Mouse (Mus musculus) liver, embryonic 11.5 days (tissue): ENCODE results near the gene Csf3. TPM values are rescaled to one million over a fixed set of nuclear protein-coding genes. Genes with fewer than 3 reads are reported as not detected.
"Not testable (repeated sequence)": the region's sequence is repeated elsewhere in the genome, so short reads cannot be mapped to it uniquely, and the experiment has no call there.

Experiments used
- ATAC-seq: fragments of 200-750 bp; cut with Nextera tagmentation; replicated peaks from 2 replicates; pipeline ENCODE4 v1.8.0; 2017; ENCODE audit warnings: moderate number of reproducible peaks, mild to moderate bottlenecking, moderate TSS enrichment, moderate library complexity; ENCODE audit not compliant: low FRiP score
- DNase-seq: peaks from one replicate; pipeline ENCODE4 v3.0.0-alpha.2; 2017; ENCODE audit warnings: low spot score
- H3K27ac ChIP-seq: fragments of 300-500 bp; sonication (generic); 2 replicates; pipeline ENCODE4 v1.5.1; 2014; ENCODE audit warnings: mild to moderate bottlenecking, low read depth, low read length, control low read depth
- H3K27me3 ChIP-seq: fragments of 300-500 bp; sonication (generic); replicated peaks from 2 replicates; pipeline ENCODE4 v1.6.1; 2014; ENCODE audit warnings: low read length, mixed read lengths; ENCODE audit not compliant: control insufficient read depth, insufficient read depth
- H3K36me3 ChIP-seq: fragments of 300-500 bp; sonication (generic); 2 replicates; pipeline ENCODE4 v1.6.1; 2014; ENCODE audit warnings: mild to moderate bottlenecking, low read length, moderate library complexity, mixed read lengths; ENCODE audit not compliant: control insufficient read depth, insufficient read depth
- H3K4me1 ChIP-seq: fragments of 300-500 bp; sonication (generic); replicated peaks from 2 replicates; pipeline ENCODE4 v1.6.1; 2014; ENCODE audit warnings: low read length, mixed read lengths; ENCODE audit not compliant: control insufficient read depth, insufficient read depth
- H3K4me2 ChIP-seq: fragments of 300-500 bp; sonication (generic); 2 replicates; pipeline ENCODE4 v1.6.1; 2014; ENCODE audit warnings: mild to moderate bottlenecking, control low read depth, moderate library complexity
- H3K4me3 ChIP-seq: fragments of 300-500 bp; sonication (generic); 2 replicates; pipeline ENCODE4 v1.5.1; 2014; ENCODE audit warnings: low read depth, low read length, control low read depth
- H3K9ac ChIP-seq: fragments of 300-500 bp; sonication (generic); 2 replicates; pipeline ENCODE4 v1.6.1; 2014; ENCODE audit warnings: low read depth, low read length, control low read depth
- H3K9me3 ChIP-seq: fragments of 300-500 bp; sonication (generic); 2 replicates; pipeline ENCODE4 v1.6.1; 2016; ENCODE audit warnings: low read length, inconsistent platforms, mixed read lengths; ENCODE audit not compliant: control insufficient read depth
- WGBS: fragments of 180-500 bp; shearing (Covaris S2); extraction: QIAGEN DNeasy Blood & Tissue Kit; methylation state at CpG from one replicate; pipeline ENCODE4 v1.1.7; 2014; 5-methylcytosine and 5-hydroxymethylcytosine counted together
- polyA plus RNA-seq: library from polyadenylated mRNA; unstranded; fragments of >200 nt; fragmentation: Nextera tagmentation; extraction: Ambion mirVana; gene quantifications from 2 replicates; pipeline ENCODE4 v1.2.1, GENCODE M21; 2014

Gene Csf3
- polyA plus RNA-seq, 1 experiment from 2014 or later = not detected

- DNase-seq (peak; percentile 82), ATAC-seq (peak; percentile 95)
- no peaks in the 10 kb centered on the region; the same call in 1 of the 2 replicates for H3K9me3 ChIP-seq
- no peaks in the 10 kb centered on the region; the same call in 1 of the 2 replicates for H3K27me3 ChIP-seq
- peaks cover 2% of the 10 kb centered on the region; the same call in 1 of the 2 replicates for H3K36me3 ChIP-seq
- H3K4me3 ChIP-seq = peak within 1 kb of the TSS; percentile 66
- H3K4me2 ChIP-seq = peak within 1 kb of the TSS; percentile 82
- under 1% methylated on average over 16 of the region's 16 CpGs for WGBS
- 0 out of 2 replicates have a peak, but pooled peaks cover 2% of the 10 kb centered on the region for H3K4me1 ChIP-seq
- peak within 1 kb of the TSS; percentile 63 for H3K9ac ChIP-seq
- H3K27ac ChIP-seq = 0 out of 2 replicates have a peak within 1 kb of the TSS, but pooled peaks have one; percentile 19
Measured at GRCm38 (mm10) chr11:98729119-98729588, 28.1 kb downstream of the Csf3 start, which contains the start of gene Med24. Gene Med24, minus strand, starts transcription at chr11:98729435.

DNA sequence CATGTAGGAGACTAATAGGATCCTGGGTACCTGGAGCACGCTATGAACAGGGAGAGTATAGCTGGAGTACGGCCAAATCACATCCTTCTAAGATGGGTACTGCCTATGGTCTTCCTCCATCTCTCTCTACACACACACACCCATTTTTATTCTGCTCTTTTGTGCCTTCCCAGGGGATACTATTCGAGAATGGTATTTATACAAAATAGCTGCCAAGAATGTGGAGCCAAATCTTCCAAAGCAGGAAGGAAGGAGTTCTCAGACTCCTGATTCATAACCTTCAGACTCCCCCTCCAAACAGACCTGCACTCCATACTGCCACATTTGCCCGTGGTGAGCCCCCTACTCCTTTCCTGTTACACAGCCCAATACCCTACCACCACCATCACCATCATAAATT, 29.7 kb downstream of the Csf3 start:
- WGBS = 71% methylated on average over 4 of the region's 4 CpGs
- Histone ChIP-seq H3K9me3 (no peaks in the 10 kb centered on the region; the same call in 1 of the 2 replicates), H3K4me3 (no peak overlapping the region), H3K36me3 (peaks cover 2% of the 10 kb centered on the region; the same call in 1 of the 2 replicates), H3K27me3 (no peaks in the 10 kb centered on the region; the same call in 1 of the 2 replicates), H3K9ac (no peak overlapping the region), H3K4me1 (0 out of 2 replicates have a peak, but pooled peaks cover 2% of the 10 kb centered on the region), H3K4me2 (no peak overlapping the region), H3K27ac (no peak overlapping the region)
- ATAC-seq (no peak), DNase-seq (no peak)

DNA sequence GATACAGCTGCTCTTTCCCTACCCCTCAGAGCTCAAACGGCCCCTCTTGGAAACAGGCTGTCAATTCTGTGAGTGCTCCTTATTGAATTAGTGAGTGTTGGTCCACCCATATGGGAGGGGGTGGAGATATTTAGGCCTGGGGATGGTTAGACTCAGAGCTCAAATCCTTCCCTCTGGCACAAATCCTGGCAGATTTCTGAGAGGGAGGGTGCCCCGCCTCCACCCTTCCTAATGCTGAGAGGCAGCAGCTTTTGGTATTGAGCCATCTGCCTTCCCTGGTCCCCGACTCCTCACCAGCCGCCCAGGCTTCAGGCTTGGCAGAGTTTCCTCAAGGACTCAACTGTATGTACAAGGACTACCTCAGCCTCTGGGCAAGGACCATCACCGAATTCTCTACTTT, 30.1 kb downstream of the Csf3 start:
- WGBS = 61% methylated on average over 5 of the region's 5 CpGs
- no peak for DNase-seq

DNA sequence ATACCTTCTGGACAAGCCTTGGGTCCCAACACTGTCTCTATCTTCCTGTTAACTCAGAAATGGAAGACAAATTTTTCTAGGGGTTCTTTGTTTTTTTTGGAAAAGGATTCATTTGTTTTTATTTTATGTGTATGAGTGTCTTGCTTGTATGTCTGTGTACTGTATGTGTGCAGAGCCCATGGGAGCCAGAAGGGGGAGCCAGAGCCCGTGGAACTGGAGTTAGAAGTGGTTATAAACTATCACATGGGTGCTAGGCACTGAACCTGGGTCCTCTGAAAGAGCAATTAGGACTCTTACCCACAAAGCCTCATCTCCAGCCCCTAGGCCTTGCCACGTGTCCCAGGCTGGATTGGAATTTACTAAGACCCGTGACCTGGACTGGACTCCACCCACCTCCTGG, 33.0 kb downstream of the Csf3 start:
- Histone ChIP-seq H3K27me3 (no peaks in the 10 kb centered on the region; the same call in 1 of the 2 replicates), H3K4me2 (no peak overlapping the region), H3K9ac (no peak overlapping the region), H3K27ac (no peak overlapping the region), H3K36me3 (no peaks in the 10 kb centered on the region), H3K4me1 (peaks cover 10% of the 10 kb centered on the region), H3K9me3 (no peaks in the 10 kb centered on the region; the same call in 1 of the 2 replicates), H3K4me3 (no peak overlapping the region)
- DNase-seq (no peak), ATAC-seq (no peak)
- WGBS = 76% methylated on average over 3 of the region's 3 CpGs

More for the DNA sequence above, 30.1 kb downstream of the Csf3 start:
- Histone ChIP-seq H3K9me3 (no peaks in the 10 kb centered on the region; the same call in 1 of the 2 replicates), H3K27me3 (no peaks in the 10 kb centered on the region; the same call in 1 of the 2 replicates), H3K9ac (no peak overlapping the region), H3K27ac (no peak overlapping the region), H3K4me1 (0 out of 2 replicates have a peak, but pooled peaks cover 2% of the 10 kb centered on the region), H3K4me3 (no peak overlapping the region), H3K4me2 (no peak overlapping the region), H3K36me3 (no peaks in the 10 kb centered on the region)
- no peak for ATAC-seq

DNA sequence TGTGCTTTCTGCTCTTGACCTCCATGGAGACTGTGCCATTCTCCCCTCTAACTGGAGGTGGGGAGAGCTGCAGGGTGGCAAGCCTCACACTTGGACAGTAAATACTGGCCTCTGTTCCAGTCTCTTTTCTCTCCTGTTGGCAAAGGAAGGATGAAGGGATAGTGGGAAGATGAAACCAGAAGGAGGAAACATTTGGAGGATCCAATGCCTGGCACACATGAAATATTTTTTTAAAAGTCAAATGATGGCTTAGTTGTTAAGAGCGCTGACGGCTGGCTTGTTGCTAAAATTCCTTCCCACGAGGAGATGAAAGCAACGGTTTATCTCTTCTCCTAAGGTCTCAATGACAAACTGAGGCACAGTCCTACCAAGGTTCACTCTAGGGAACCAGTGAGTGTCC, 34.0 kb downstream of the Csf3 start:
- DNase-seq (no peak), ATAC-seq (no peak)
- H3K27ac ChIP-seq = no peak overlapping the region
- H3K4me3 ChIP-seq = no peak overlapping the region
- H3K4me1 ChIP-seq = peaks cover 19% of the 10 kb centered on the region
- WGBS = 89% methylated on average over 4 of the region's 4 CpGs
- no peak overlapping the region for H3K9ac ChIP-seq
- no peaks in the 10 kb centered on the region; the same call in 1 of the 2 replicates for H3K27me3 ChIP-seq
- H3K4me2 ChIP-seq = no peak overlapping the region
- no peaks in the 10 kb centered on the region for H3K36me3 ChIP-seq
- no peaks in the 10 kb centered on the region; the same call in 1 of the 2 replicates for H3K9me3 ChIP-seq

GRCm38 (mm10) chr11:98736176-98736575, 35.1 kb downstream of the Csf3 start:
- no peak overlapping the region for H3K9ac ChIP-seq
- ATAC-seq = no peak
- no peaks in the 10 kb centered on the region; the same call in 1 of the 2 replicates for H3K9me3 ChIP-seq
- WGBS = 90% methylated on average over 1 of the region's 1 CpGs
- H3K4me3 ChIP-seq = no peak overlapping the region
- no peaks in the 10 kb centered on the region for H3K36me3 ChIP-seq
- H3K27ac ChIP-seq = no peak overlapping the region
- H3K4me1 ChIP-seq = peaks cover 27% of the 10 kb centered on the region
- H3K4me2 ChIP-seq = no peak overlapping the region
- no peak for DNase-seq
- no peaks in the 10 kb centered on the region; the same call in 1 of the 2 replicates for H3K27me3 ChIP-seq

DNA sequence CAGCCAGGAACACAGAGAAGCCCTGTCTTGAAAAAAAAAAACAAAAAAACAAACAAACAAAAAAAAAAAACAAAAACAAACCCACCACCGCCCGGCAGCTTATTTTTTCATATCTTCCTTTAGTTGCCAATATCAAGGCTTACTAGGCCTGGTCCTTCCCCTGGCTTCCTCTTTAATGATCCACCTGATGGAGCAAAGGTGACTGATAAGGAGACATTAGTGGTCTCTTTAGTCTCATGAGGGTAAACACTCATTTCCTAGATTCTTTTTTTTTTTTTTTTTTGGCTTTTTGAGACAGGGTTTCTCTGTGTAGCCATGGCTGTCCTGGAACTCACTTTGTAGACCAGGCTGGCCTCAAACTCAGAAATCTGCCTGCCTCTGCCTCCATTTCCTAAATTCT, 36.2 kb downstream of the Csf3 start:
- 70% methylated on average over 2 of the region's 2 CpGs for WGBS
- not testable (repeated sequence) for DNase-seq, ATAC-seq, H3K9ac ChIP-seq, H3K9me3 ChIP-seq, H3K4me3 ChIP-seq, H3K36me3 ChIP-seq, H3K4me2 ChIP-seq, H3K27me3 ChIP-seq, H3K27ac ChIP-seq
- peaks cover 30% of the 10 kb centered on the region for H3K4me1 ChIP-seq

DNA sequence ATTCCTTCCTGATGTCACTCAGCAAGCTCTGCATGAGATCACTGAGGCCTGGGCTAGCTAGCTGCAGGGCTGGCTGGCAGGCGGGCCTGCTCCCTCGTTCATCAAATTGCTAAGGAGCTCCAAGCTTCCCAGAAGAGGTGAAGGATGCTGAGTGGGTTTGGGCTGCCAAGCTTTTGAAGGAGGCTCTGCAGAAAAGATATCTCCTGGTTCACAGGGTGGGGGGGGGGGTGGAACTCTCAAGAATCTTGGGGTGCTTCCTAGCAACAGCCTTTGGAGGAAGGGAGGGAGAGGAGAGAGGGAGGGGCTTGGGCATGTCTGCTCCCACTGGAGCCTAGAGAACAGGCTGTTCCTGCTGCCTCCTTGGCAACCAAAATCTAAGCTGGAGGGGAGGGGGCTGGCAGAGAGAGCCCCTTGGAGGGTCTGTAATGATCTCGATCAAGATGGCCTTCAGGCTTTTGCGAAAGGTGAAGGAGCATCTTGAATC, 37.4 kb downstream of the Csf3 start:
- Histone ChIP-seq H3K27ac (no peak overlapping the region), H3K4me1 (peaks cover 39% of the 10 kb centered on the region), H3K27me3 (no peaks in the 10 kb centered on the region), H3K4me3 (no peak overlapping the region), H3K36me3 (no peaks in the 10 kb centered on the region), H3K9me3 (no peaks in the 10 kb centered on the region; the same call in 1 of the 2 replicates), H3K9ac (peak overlapping the region; percentile 3; the same call in 1 of the 2 replicates), H3K4me2 (no peak overlapping the region; the same call in 1 of the 2 replicates)
- DNase-seq (no peak), ATAC-seq (no peak)
- 50% methylated on average over 4 of the region's 4 CpGs for WGBS

DNA sequence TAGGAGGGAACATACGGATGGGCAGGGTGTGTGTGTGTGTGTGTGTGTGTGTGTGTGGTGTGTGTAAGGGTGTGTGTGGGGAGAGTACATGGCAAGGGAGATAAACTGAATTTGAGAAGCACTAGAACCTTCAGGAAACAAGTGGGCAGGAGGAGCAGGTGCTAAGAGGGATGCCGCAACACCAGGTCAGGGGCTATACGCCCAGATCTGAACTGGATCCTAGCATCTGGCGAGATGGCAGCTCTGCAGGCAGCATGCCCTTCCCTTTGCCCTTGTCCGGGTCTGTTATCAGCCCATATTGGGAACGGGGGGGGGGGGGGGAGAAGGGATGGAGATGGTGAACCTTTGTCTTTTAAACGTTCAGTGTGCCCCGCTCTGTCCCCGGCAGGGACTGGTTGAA, 37.9 kb downstream of the Csf3 start:
- ATAC-seq (no peak), DNase-seq (no peak)
- Histone ChIP-seq H3K4me1 (peaks cover 43% of the 10 kb centered on the region), H3K9ac (no peak overlapping the region), H3K27ac (no peak overlapping the region), H3K9me3 (no peaks in the 10 kb centered on the region; the same call in 1 of the 2 replicates), H3K27me3 (no peaks in the 10 kb centered on the region), H3K4me3 (no peak overlapping the region), H3K36me3 (no peaks in the 10 kb centered on the region), H3K4me2 (no peak overlapping the region; the same call in 1 of the 2 replicates)
- WGBS = 49% methylated on average over 9 of the region's 9 CpGs
